Comparison of ENCODE assay signal across 11 mouse cellular contexts in genomic region chr17:4268380-4268779, GRCm38 (mm10).
"Had no signal": no experiment of that assay in that cellular context is flagged by ENCODE, and none has a peak within 500 bp of the region (broad histone marks: within the 10 kb centered on the region; RNA-seq: fewer than 3 reads in every experiment).

No protein-coding gene starts in this region.

- H3K9ac ChIP-seq: liver, embryonic 15.5 days; lung, embryonic 14.5 days; midbrain, embryonic 12.5 days had no signal

- H3K4me2 ChIP-seq: liver, embryonic 11.5 days; liver, embryonic 15.5 days; lung, embryonic 14.5 days; midbrain, embryonic 12.5 days had no signal

- H3K36me3 ChIP-seq: limb, embryonic 10.5 days; liver, embryonic 15.5 days; midbrain, embryonic 12.5 days had no signal

- H3K27ac ChIP-seq: left cerebral cortex, adult 2 months; limb, embryonic 10.5 days; liver, embryonic 15.5 days; macrophage; midbrain, embryonic 12.5 days had no signal

- H3K9me3 ChIP-seq: limb, embryonic 10.5 days; liver, embryonic 15.5 days; megakaryocyte, embryonic 14.5 days; midbrain, embryonic 12.5 days had no signal

- H3K4me1 ChIP-seq: liver, embryonic 15.5 days had no signal

- H3K4me3 ChIP-seq: left cerebral cortex, adult 2 months; limb, embryonic 10.5 days; liver, embryonic 15.5 days; megakaryocyte, embryonic 14.5 days; midbrain, embryonic 12.5 days had no signal

- DNase-seq: lung, embryonic 14.5 days; lung, postnatal 10 days; right cerebral cortex, postnatal 14 days; thymus, postnatal 36 days had no signal

- H3K27me3 ChIP-seq: liver, embryonic 15.5 days; megakaryocyte, embryonic 14.5 days; midbrain, embryonic 12.5 days had no signal
